9 mouse cellular contexts compared by ENCODE assay signal in the genomic region with DNA sequence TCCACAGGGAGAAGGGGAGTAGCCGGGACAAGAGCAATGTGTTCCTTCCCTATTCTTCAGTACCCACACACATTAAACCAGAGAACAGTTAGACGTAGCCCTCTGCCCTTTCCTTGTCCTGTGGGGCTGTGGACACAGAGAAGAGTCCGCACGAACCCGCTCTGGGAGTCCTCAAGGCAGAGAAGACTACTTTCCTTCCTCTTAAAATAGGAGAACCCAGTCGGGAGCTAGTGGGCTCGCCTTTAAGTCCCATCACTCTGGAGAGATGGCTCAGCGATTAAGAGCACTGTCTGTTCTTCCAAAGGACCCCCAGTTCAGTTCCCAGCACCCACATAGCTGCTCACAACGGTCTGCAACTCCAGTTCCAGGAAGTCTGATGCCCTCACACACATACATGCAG. TPM values are rescaled to one million over a fixed set of nuclear protein-coding genes. Genes with fewer than 3 reads are reported as not detected.
A peak's percentile ranks its signal among the peaks of the same experiment; 100 is the strongest.
DNase-seq lines count a peak whose midpoint lies in the region; ATAC-seq and TF ChIP-seq lines count a peak whose summit lies in the region.
"Had no signal": no experiment of that assay in that cellular context is flagged by ENCODE, and none has a peak within 500 bp of the region (broad histone marks: within the 10 kb centered on the region; RNA-seq: fewer than 3 reads in every experiment).

No protein-coding gene starts in this region.

- no peaks in the 10 kb centered on the region for H3K27me3 ChIP-seq in testis, adult 2 months (ENCODE audit: control insufficient read depth, insufficient read depth, low read length)
- no peaks in the 10 kb centered on the region for H3K27me3 ChIP-seq in limb, embryonic 15.5 days
- H3K27me3 ChIP-seq in stomach, postnatal 0 days (ENCODE audit: control insufficient read depth, insufficient read depth, low read length), result no peaks in the 10 kb centered on the region

- TF ChIP-seq CTCF in testis, adult 2 months (IDR thresholded peaks at IDR 0.05; ENCODE audit: control insufficient read depth, insufficient read depth, insufficient replicate concordance, low read depth, low read length), result no peak
- no peak for TF ChIP-seq CTCF in stomach, postnatal 0 days (IDR thresholded peaks at IDR 0.05; ENCODE audit: low read depth)

- ATAC-seq in limb, embryonic 15.5 days (ENCODE audit: insufficient number of reproducible peaks, low FRiP score, low TSS enrichment, low read depth), result no peak
- ATAC-seq in stomach, postnatal 0 days (ENCODE audit: low FRiP score, low TSS enrichment), result no peak

- no peak for TF ChIP-seq EP300 in stomach, postnatal 0 days (optimal IDR thresholded peaks at IDR 0.05)

- H3K36me3 ChIP-seq in testis, adult 2 months (ENCODE audit: control insufficient read depth, insufficient read depth, low read length), result no peaks in the 10 kb centered on the region; the same call in 1 of the 2 replicates
- H3K36me3 ChIP-seq in limb, embryonic 15.5 days, result peaks cover 30% of the 10 kb centered on the region
- peaks cover 10% of the 10 kb centered on the region; the same call in 1 of the 2 replicates for H3K36me3 ChIP-seq in stomach, postnatal 0 days (ENCODE audit: control insufficient read depth, insufficient read depth, low read length)

- peak overlapping the region; percentile 73 for H3K27ac ChIP-seq in testis, adult 2 months (ENCODE audit: control insufficient read depth, insufficient read depth, low read depth, low read length)
- 0 out of 2 replicates have a peak overlapping the region, but pooled peaks have one; percentile 85 for H3K27ac ChIP-seq in limb, embryonic 15.5 days
- peak overlapping the region; percentile 91 for H3K27ac ChIP-seq in stomach, postnatal 0 days (replicated peaks)

- H3K4me2 ChIP-seq in limb, embryonic 15.5 days, result peak overlapping the region; percentile 61
- peak overlapping the region; percentile 86 for H3K4me2 ChIP-seq in stomach, postnatal 0 days (replicated peaks; ENCODE audit: low read depth)

- H3K9me3 ChIP-seq in limb, embryonic 15.5 days, result no peaks in the 10 kb centered on the region
- no peaks in the 10 kb centered on the region for H3K9me3 ChIP-seq in stomach, postnatal 0 days (ENCODE audit: control insufficient read depth, low read length)

- peak overlapping the region; percentile 92 for H3K4me3 ChIP-seq in testis, adult 2 months (ENCODE audit: control insufficient read depth, low read depth, low read length)
- peak overlapping the region; percentile 82 for H3K4me3 ChIP-seq in limb, embryonic 15.5 days
- peak overlapping the region; percentile 80 for H3K4me3 ChIP-seq in stomach, postnatal 0 days (ENCODE audit: low read depth, low read length)

- 58% methylated on average over 9 of the region's 9 CpGs for WGBS in limb, embryonic 15.5 days
- 44% methylated on average over 9 of the region's 9 CpGs for WGBS in stomach, postnatal 0 days

- TF ChIP-seq POLR2A in testis, adult 2 months (IDR thresholded peaks at IDR 0.05; ENCODE audit: control insufficient read depth, low read depth, low read length), result no peak

- peaks cover 6% of the 10 kb centered on the region for H3K4me1 ChIP-seq in testis, adult 2 months (ENCODE audit: control insufficient read depth, insufficient read depth, low read length)
- peaks cover 17% of the 10 kb centered on the region for H3K4me1 ChIP-seq in limb, embryonic 15.5 days
- H3K4me1 ChIP-seq in stomach, postnatal 0 days (replicated peaks; ENCODE audit: control insufficient read depth, insufficient read depth), result no peaks in the 10 kb centered on the region; the same call in 1 of the 2 replicates

- peak; percentile 49 for DNase-seq in cerebellum, adult 9-11 months
- DNase-seq in cerebellum, adult 18-20 months, result no peak
- no peak for DNase-seq in testis, postnatal 10 days (ENCODE audit: low spot score)
- no peak for DNase-seq in stomach, postnatal 0 days (ENCODE audit: low spot score)
- no peak for DNase-seq in gastrocnemius, postnatal 10 days
- DNase-seq in yolk sac, embryonic 10.5 days (ENCODE audit: low spot score), result no peak
- DNase-seq: cerebellum, postnatal 36 days had no signal

- H3K9ac ChIP-seq in limb, embryonic 15.5 days, result peak overlapping the region; percentile 79
- H3K9ac ChIP-seq in stomach, postnatal 0 days (ENCODE audit: low read length), result peak overlapping the region; percentile 88

RNA-seq across cellular contexts. Expression of a gene that starts 0.9 kb away (rescaled TPM):
- 149 and 155 TPM in 2 replicates for polyA plus RNA-seq in testis, adult 2 months (2012; rRNA removed)
- 35.6 and 39.6 TPM in 2 replicates for polyA plus RNA-seq in limb, embryonic 15.5 days (2015; fragmentation: Nextera tagmentation; extraction: Ambion mirVana)
- 21.2 and 21.6 TPM in 2 replicates for polyA plus RNA-seq in stomach, postnatal 0 days (2015; fragmentation: Nextera tagmentation; extraction: Ambion mirVana)
- 10 to 100 TPM; 44.9 to 59.2 TPM for total RNA-seq in gastrocnemius, postnatal 10 days (2021)

RNA-seq across cellular contexts. Expression of a gene that starts 8.4 kb away (rescaled TPM):
- 23.7 and 24.5 TPM in 2 replicates for polyA plus RNA-seq in testis, adult 2 months (2012; rRNA removed)
- 35.1 and 36.4 TPM in 2 replicates for polyA plus RNA-seq in limb, embryonic 15.5 days (2015; fragmentation: Nextera tagmentation; extraction: Ambion mirVana)
- polyA plus RNA-seq in stomach, postnatal 0 days (2015; fragmentation: Nextera tagmentation; extraction: Ambion mirVana), result 35.5 and 35.8 TPM in 2 replicates
- total RNA-seq in gastrocnemius, postnatal 10 days (2021), result 10 to 100 TPM; 14.0 to 14.7 TPM

RNA-seq across cellular contexts. Expression of a gene that starts 17.7 kb away (rescaled TPM):
- 240 and 252 TPM in 2 replicates for polyA plus RNA-seq in testis, adult 2 months (2012; rRNA removed)
- 9.6 and 10.1 TPM in 2 replicates for polyA plus RNA-seq in limb, embryonic 15.5 days (2015; fragmentation: Nextera tagmentation; extraction: Ambion mirVana)
- polyA plus RNA-seq in stomach, postnatal 0 days (2015; fragmentation: Nextera tagmentation; extraction: Ambion mirVana), result 13.1 and 13.6 TPM in 2 replicates
- under 1 TPM; 0.49 to 0.84 TPM for total RNA-seq in gastrocnemius, postnatal 10 days (2021)

RNA-seq across cellular contexts. Expression of a gene that starts 40.7 kb away (rescaled TPM):
- polyA plus RNA-seq in testis, adult 2 months (2012; rRNA removed), result 8.1 and 8.7 TPM in 2 replicates
- 18.5 and 20.1 TPM in 2 replicates for polyA plus RNA-seq in limb, embryonic 15.5 days (2015; fragmentation: Nextera tagmentation; extraction: Ambion mirVana)
- 7.5 and 8.0 TPM in 2 replicates for polyA plus RNA-seq in stomach, postnatal 0 days (2015; fragmentation: Nextera tagmentation; extraction: Ambion mirVana)
- 10 to 100 TPM; 13.7 to 14.9 TPM for total RNA-seq in gastrocnemius, postnatal 10 days (2021)

RNA-seq across cellular contexts. Expression of a gene that starts 40.9 kb away (rescaled TPM):
- polyA plus RNA-seq in testis, adult 2 months (2012; rRNA removed), result 25.1 and 26.4 TPM in 2 replicates
- polyA plus RNA-seq in limb, embryonic 15.5 days (2015; fragmentation: Nextera tagmentation; extraction: Ambion mirVana), result 30.3 and 32.0 TPM in 2 replicates
- 11.5 and 12.2 TPM in 2 replicates for polyA plus RNA-seq in stomach, postnatal 0 days (2015; fragmentation: Nextera tagmentation; extraction: Ambion mirVana)
- total RNA-seq in gastrocnemius, postnatal 10 days (2021), result 10 to 100 TPM; 15.8 to 18.8 TPM

Comparison
In these comparisons a context has a peak if more than half of its experiments do, and no peak if none do; other contexts are left out.
1. RNA of a gene that starts 17.7 kb away (polyA plus RNA-seq): 240 to 252 TPM in testis, adult 2 months; 13.1 to 13.6 TPM in stomach, postnatal 0 days and 9.6 to 10.1 TPM in limb, embryonic 15.5 days; every median in the first group is over 10 times any median in the second.
2. Peak in every context shown above with its lines, with median percentiles within 50 percentile points of each other: H3K27ac ChIP-seq and H3K4me3 ChIP-seq.